Mouse (Mus musculus): ENCODE results near the gene Cc2d2a.

Gene Cc2d2a

GRCm38 (mm10) chr5:43728375-43729165 is 66.4 kb downstream of the Cc2d2a start:
- no peak for DNase-seq (ENCODE audit: low spot score in 2 of 2)

GRCm38 (mm10) chr5:43732381-43732780 is 70.2 kb downstream of the Cc2d2a start:
- DNase-seq (ENCODE audit: low spot score in 2 of 2), result no peak

GRCm38 (mm10) chr5:43744187-43744586 is 82.0 kb downstream of the Cc2d2a start:
- no peak for DNase-seq (ENCODE audit: low spot score in 2 of 2)

GRCm38 (mm10) chr5:43745156-43745555 is 83.0 kb downstream of the Cc2d2a start:
- no peak for DNase-seq (ENCODE audit: low spot score in 2 of 2)

GRCm38 (mm10) chr5:43748039-43748438 is 85.9 kb downstream of the Cc2d2a start:
- no peak for DNase-seq (ENCODE audit: low spot score in 2 of 2)

GRCm38 (mm10) chr5:43749092-43749491 is 86.9 kb downstream of the Cc2d2a start:
- no peak for DNase-seq (ENCODE audit: low spot score in 2 of 2)

- DNase-seq (ENCODE audit: low spot score in 2 of 2), result peak in 1 of 2 experiments; percentile 33
These were observed 108.6 kb downstream of the Cc2d2a start for GRCm38 (mm10) chr5:43770618-43771354.

GRCm38 (mm10) chr5:43771555-43771954 is 109.4 kb downstream of the Cc2d2a start:
- DNase-seq (ENCODE audit: low spot score in 2 of 2), result no peak

GRCm38 (mm10) chr5:43776407-43776806 is 114.3 kb downstream of the Cc2d2a start:
- DNase-seq (ENCODE audit: low spot score in 2 of 2), result no peak

- no peak for DNase-seq (ENCODE audit: low spot score in 2 of 2)
These were observed 114.8 kb downstream of the Cc2d2a start for GRCm38 (mm10) chr5:43776993-43777392.

GRCm38 (mm10) chr5:43778583-43778982 is 116.4 kb downstream of the Cc2d2a start:
- no peak for DNase-seq (ENCODE audit: low spot score in 2 of 2)

- peak; percentile 37 to 44 for DNase-seq (ENCODE audit: low spot score in 2 of 2)
These were observed 119.4 kb downstream of the Cc2d2a start for GRCm38 (mm10) chr5:43781423-43781976.

- DNase-seq (ENCODE audit: low spot score in 2 of 2), result peak; percentile 86 to 87
These were observed 120.1 kb downstream of the Cc2d2a start for GRCm38 (mm10) chr5:43781977-43782930.

- DNase-seq (ENCODE audit: low spot score in 2 of 2), result no peak
These were observed 121.8 kb downstream of the Cc2d2a start for GRCm38 (mm10) chr5:43783996-43784395.

GRCm38 (mm10) chr5:43786607-43787006 is 124.5 kb downstream of the Cc2d2a start:
- no peak for DNase-seq (ENCODE audit: low spot score in 2 of 2)

- DNase-seq (ENCODE audit: low spot score in 2 of 2), result no peak
These were observed 126.0 kb downstream of the Cc2d2a start for GRCm38 (mm10) chr5:43787976-43788752.

Measured in right cerebral cortex, postnatal 10 days (tissue).